Mouse (Mus musculus): ENCODE results near the gene Etl4.
"Not testable (repeated sequence)": the region's sequence is repeated elsewhere in the genome, so short reads cannot be mapped to it uniquely, and the experiment has no call there.

The Etl4 gene

GRCm38 (mm10) chr2:20661841-20662240 is 752.3 kb downstream of the Etl4 start:
- no peak for DNase-seq

GRCm38 (mm10) chr2:20662696-20663095 is 753.1 kb downstream of the Etl4 start:
- no peak for DNase-seq

GRCm38 (mm10) chr2:20665309-20665971 is 755.9 kb downstream of the Etl4 start:
- DNase-seq, result no peak

- peak; percentile 63 for DNase-seq
Measured at GRCm38 (mm10) chr2:20666051-20666478, 756.5 kb downstream of the Etl4 start.

- DNase-seq, result no peak
Measured at GRCm38 (mm10) chr2:20667876-20668275, 758.3 kb downstream of the Etl4 start.

- DNase-seq, result not testable (repeated sequence)
Measured at GRCm38 (mm10) chr2:20668276-20669030, 758.9 kb downstream of the Etl4 start.

- DNase-seq, result no peak
Measured at GRCm38 (mm10) chr2:20669367-20669766, 759.8 kb downstream of the Etl4 start.

GRCm38 (mm10) chr2:20671546-20672255 is 762.1 kb downstream of the Etl4 start:
- DNase-seq, result no peak

GRCm38 (mm10) chr2:20672281-20672680 is 762.7 kb downstream of the Etl4 start:
- no peak for DNase-seq

- peak; percentile 72 for DNase-seq
Measured at GRCm38 (mm10) chr2:20672803-20673603, 763.4 kb downstream of the Etl4 start.

- DNase-seq, result no peak
Measured at GRCm38 (mm10) chr2:20676379-20676778, 766.8 kb downstream of the Etl4 start.

- no peak for DNase-seq
Measured at GRCm38 (mm10) chr2:20678793-20679192, 769.2 kb downstream of the Etl4 start.

- not testable (repeated sequence) for DNase-seq
Measured at GRCm38 (mm10) chr2:20682203-20682602, 772.6 kb downstream of the Etl4 start.

- no peak for DNase-seq
Measured at GRCm38 (mm10) chr2:20689389-20689788, 779.8 kb downstream of the Etl4 start.

GRCm38 (mm10) chr2:20692898-20693297 is 783.3 kb downstream of the Etl4 start:
- no peak for DNase-seq

- DNase-seq, result no peak
Measured at GRCm38 (mm10) chr2:20693772-20694171, 784.2 kb downstream of the Etl4 start.

GRCm38 (mm10) chr2:20697719-20698118 is 788.1 kb downstream of the Etl4 start:
- DNase-seq, result no peak

GRCm38 (mm10) chr2:20705110-20705509 is 795.5 kb downstream of the Etl4 start:
- no peak for DNase-seq

- no peak for DNase-seq
Measured at GRCm38 (mm10) chr2:20710589-20710988, 801.0 kb downstream of the Etl4 start.

- DNase-seq, result no peak
Measured at GRCm38 (mm10) chr2:20711024-20711423, 801.4 kb downstream of the Etl4 start.

- DNase-seq, result no peak
Measured at GRCm38 (mm10) chr2:20719105-20719504, 809.5 kb downstream of the Etl4 start.

- no peak for DNase-seq
Measured at GRCm38 (mm10) chr2:20721098-20721497, 811.5 kb downstream of the Etl4 start.

Measured in kidney, postnatal 14 days (tissue).